Mouse (Mus musculus): ENCODE measurements around the gene Crtc3.

DNA sequence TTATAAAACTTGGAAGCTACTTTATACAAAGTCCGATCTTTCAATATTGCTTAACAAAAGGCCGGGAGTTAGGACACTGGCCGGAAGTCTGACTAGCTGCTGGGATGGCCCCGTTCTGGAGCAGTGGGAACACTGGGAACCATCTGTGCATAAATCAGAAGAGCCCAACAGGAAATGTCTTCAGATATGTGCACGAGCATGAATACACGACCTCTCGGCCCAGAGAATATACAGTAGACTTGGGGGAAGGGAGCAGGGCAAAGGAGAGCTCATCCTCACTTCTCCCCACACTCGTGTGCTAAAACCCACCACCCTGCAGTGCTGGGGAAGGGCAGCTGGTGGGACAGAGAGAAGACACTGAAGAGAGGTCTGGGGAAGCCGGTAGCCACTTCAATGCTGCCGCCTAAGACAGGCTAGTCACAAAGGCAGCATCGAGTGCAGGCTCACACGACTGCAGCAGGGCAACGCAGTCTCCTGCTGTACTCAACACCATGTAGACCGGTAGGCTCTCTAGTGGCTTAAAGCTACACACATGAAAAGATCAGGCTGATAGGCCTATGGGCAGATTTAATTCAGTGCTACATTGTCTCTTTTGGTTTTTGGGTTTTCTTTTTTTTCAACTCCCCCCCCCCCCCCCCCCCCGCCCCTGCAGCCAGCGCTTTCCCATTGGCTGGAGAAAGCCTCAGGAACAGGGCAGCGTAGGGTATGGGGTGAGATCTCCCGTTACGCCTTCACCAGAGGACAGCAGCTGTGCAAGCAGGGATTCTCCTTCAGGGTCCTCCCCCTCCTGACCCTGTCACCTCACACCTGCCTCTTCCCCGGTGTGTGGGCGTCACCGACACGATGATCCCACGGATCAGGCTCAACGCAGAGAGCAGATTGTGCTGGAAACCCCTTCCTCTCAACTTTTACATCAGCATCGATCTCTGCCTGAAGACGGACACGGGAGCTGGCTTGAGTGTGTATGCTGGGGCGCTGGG, 101.7 kb downstream of the Crtc3 start:
- TF ChIP-seq CTCF (IDR thresholded peaks at IDR 0.05; ENCODE audit: borderline replicate concordance, insufficient read depth, low read depth, low read length), result no peak
- TF ChIP-seq POLR2A (IDR thresholded peaks at IDR 0.05; ENCODE audit: borderline replicate concordance, insufficient read depth, low read length), result no peak

Measured in cerebellum, adult 2 months (tissue).